Mouse (Mus musculus): ENCODE results near the gene Tbc1d8. TPM values are rescaled to one million over a fixed set of nuclear protein-coding genes. Genes with fewer than 3 reads are reported as not detected.

Tbc1d8 gene
- total RNA-seq, 2 experiments from 2014 or later: 7.6 to 14.6 TPM

DNA sequence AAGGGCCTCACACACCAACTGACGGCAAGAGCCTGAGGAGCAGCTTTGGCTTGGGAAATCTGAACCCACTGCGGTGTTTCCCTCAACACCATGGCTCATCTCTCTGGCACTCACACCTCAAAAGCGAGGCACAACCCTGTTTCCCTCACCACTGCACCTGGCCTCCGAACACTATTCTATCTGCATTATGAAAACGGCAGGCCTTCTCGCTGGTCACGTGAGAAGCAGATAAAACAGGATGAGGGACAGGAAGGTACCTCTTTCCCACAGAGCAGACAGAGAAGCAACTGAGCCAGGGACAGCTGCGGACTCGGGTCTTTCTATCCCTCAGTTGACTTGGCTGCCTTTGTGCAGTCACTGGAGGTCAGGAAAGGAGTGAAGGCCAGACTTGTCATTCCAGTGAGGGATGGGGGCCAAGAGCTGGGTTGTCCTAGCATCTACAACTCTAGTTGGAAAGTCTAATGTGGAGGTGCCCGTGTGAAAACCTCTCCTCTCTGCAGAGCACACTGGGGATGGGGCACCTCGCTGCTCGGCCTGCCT, 29.2 kb downstream of the Tbc1d8 start:
- no peak for DNase-seq (ENCODE audit: low spot score in 2 of 2)

DNA sequence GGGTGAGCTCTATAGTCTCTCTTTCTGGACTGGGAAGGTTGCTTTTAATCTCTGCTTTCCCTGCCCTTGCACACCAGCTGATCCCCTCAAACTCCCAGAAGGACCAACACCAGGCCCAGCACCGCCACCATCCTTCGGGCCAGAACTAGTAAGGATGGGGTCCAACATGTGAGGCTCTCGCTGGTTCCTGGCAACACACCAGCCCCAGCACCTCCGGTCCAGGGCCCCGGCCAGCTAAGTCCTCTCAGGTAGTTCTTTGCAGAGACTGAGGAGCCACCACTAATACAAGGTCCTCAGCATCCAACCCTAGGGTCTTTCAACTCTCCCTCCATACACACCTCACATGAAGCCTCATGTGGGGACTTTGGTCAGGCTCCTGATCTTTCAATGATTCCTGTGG, 29.7 kb downstream of the Tbc1d8 start:
- no peak for DNase-seq (ENCODE audit: low spot score in 2 of 2)

- no peak for DNase-seq (ENCODE audit: low spot score in 2 of 2)
These were observed 30.3 kb downstream of the Tbc1d8 start for GRCm38 (mm10) chr1:39448238-39448637.

GRCm38 (mm10) chr1:39446178-39446577, 32.4 kb downstream of the Tbc1d8 start:
- DNase-seq (ENCODE audit: low spot score in 2 of 2): no peak

DNA sequence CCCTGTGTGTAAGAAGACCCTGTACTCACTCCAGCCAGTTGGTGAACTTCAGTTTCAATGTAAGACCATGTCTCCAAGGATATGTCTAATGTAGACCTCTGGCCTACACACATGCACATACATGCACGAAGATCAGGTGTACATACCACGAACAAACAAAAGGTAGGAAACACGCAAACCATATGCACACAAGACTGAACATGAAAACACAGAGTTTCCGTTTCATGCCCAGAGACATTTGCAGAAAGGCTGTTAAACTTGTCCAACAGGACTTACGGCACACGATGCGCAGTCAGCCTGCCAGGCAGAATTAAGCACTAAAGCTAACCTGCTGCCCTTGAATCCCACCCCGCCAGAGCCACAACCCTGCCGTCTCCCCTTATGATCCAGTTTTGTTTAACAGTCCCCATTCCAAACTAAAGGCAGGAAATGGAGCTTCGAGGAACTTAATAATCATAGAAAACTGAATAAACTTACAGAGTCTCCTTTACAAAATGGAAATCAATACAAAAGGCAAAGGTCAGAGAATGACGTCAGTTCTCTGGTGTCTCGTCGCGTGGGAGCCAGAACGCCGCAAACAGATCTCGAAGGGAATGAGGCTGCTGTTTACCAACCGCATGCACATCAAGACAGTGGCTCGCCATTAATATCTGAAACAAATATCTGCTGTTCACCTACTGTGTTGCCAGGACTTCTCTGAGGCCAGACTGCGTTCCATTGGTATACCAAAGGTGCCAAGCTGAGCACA, 33.1 kb downstream of the Tbc1d8 start:
- DNase-seq (ENCODE audit: low spot score in 2 of 2): no peak

GRCm38 (mm10) chr1:39443764-39444163, 34.8 kb downstream of the Tbc1d8 start:
- DNase-seq (ENCODE audit: low spot score in 2 of 2): no peak

- no peak for DNase-seq (ENCODE audit: low spot score in 2 of 2)
These were observed 36.9 kb downstream of the Tbc1d8 start for GRCm38 (mm10) chr1:39441686-39442085.

DNA sequence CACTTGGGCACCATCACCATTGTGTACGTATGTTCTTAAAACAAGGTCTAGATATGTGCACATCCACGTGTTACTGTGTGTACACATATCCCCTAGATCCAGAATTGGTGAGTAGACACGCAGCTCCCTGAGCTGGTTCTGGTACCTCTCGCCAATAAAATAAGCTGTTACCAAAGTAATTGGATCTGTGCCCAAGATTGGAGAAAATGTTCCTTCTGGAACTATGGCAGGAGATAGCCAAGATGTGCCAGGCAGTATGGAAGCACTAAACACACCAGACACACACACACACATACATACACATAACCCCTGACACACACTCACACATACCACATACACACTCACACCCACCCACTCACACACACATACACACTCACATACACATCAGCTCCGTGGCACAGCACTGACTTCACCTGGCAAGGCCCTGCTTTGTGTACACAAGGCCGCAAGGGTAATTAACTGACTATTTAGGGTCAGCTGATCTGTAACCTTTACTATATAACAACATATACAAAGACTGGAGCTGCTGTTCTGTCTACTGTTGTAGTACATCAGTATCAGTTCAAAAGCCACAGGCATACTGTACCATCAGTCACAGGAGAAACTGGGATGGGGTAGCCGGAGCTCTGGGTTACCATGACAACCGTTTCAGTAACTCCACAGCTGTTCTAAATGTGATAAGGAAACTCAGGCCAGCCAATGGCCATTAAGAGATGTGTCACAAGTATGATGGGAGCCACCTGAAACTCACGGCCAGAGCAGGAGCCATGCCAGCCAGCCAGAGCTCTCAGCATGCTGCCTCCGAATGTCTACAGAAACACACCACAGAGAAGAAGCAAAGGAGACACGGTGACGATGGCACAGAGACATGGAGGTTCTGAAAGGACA, 38.6 kb downstream of the Tbc1d8 start:
- no peak for DNase-seq (ENCODE audit: low spot score in 2 of 2)

DNA sequence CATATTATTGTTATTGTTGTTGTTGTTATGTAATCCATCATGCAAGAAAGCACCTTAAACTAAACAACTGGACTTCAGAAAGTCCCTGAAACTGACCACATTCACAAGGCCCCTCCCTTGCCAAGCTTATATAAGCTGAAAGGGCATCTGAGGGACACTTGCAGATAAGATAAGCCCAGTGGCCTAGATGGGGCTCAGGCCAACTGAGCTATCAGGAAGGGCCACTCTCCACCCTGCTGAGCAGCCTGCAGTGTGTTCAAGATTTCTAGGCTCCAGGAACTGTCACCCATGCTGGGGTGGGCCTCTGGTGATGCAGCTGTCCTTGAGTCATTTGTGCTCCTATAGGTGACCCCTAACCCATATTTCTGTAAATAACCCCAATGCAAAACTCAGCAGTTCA, 39.9 kb downstream of the Tbc1d8 start:
- DNase-seq (ENCODE audit: low spot score in 2 of 2): no peak

- no peak for DNase-seq (ENCODE audit: low spot score in 2 of 2)
These were observed 44.3 kb downstream of the Tbc1d8 start for GRCm38 (mm10) chr1:39434264-39434663.

- no peak for DNase-seq (ENCODE audit: low spot score in 2 of 2)
These were observed 48.5 kb downstream of the Tbc1d8 start for GRCm38 (mm10) chr1:39430020-39430419.

- DNase-seq (ENCODE audit: low spot score in 2 of 2): no peak
These were observed 49.5 kb downstream of the Tbc1d8 start for GRCm38 (mm10) chr1:39429015-39429414.

DNA sequence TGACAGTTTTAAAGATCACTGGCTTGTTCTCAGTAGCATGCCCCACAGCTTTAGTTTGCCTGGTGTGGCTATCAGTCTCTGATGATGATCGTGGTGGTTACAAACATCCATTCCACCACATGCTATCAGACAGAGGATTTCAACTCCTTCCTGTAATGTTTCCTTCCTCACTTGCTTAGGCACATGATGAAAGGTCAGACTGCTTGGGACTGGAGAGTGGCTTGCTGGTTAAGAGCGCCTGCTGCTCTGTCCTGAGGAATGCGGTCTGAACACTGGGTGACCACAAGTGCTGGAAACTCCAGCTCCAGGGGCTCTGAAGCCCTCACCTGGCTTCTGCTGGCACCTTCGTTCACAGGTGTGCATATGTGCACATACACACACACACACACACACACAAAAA, 50.3 kb downstream of the Tbc1d8 start:
- DNase-seq (ENCODE audit: low spot score in 2 of 2): no peak

DNA sequence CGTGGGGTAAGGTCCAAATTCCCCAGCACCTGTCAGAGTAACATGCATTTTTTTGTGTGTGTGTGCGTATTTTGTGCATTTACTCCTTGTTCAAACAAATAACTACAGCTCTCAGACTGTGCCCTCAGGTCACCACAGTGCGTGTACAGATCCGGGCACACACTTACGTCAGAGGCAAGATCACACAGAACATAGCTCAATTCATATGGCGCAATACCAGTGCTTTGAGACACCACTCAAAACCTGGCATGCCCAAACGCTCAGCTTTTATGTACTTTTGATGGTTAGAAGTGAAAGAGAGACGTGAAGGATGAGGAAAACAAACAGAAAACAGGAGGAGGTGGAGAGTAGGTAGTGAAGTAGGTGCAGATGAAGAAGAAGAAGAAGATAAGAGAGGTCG, 53.1 kb downstream of the Tbc1d8 start:
- no peak for DNase-seq (ENCODE audit: low spot score in 2 of 2)

GRCm38 (mm10) chr1:39420987-39421386, 57.6 kb downstream of the Tbc1d8 start:
- DNase-seq (ENCODE audit: low spot score in 2 of 2): no peak

DNA sequence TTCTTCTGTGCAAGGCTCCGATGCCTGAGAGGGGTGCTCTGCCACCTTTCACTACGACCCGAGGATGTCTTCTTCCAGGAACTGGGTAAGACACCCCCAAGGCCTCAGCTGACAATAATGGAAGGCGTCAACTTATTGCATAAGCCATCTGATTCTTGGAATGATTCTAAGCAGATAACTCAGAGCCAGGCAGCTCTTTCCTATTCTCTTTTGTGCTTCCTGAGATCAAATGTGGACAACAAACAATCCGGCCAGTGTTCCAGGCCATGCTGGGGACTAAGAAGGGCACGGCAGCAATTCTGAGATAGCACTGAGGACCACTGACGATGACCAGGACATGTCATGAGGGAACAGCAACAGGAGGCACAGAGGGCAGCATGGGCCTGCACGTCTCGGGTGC, 59.7 kb downstream of the Tbc1d8 start:
- DNase-seq (ENCODE audit: low spot score in 2 of 2): no peak

DNA sequence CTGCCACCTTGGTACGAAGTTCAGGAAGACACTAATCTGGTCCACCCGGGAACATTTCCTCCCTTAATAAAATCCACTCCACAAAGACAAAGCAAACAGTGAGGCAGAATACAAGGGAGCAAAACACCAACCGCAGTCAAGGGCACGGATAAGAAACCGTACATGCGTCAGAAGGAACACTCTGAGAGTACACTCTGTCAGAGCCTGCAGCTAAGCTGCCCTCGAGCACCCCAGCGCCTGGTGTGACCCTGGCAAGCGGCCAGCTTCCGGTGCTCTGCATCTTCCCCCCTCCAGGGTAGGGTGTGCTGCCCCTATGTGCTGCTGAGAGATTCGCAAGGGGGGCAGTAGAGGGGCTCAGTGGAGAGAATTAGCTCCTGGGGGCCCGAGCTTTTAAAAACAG, 60.7 kb downstream of the Tbc1d8 start:
- DNase-seq (ENCODE audit: low spot score in 2 of 2): peak; percentile 32 to 58

DNA sequence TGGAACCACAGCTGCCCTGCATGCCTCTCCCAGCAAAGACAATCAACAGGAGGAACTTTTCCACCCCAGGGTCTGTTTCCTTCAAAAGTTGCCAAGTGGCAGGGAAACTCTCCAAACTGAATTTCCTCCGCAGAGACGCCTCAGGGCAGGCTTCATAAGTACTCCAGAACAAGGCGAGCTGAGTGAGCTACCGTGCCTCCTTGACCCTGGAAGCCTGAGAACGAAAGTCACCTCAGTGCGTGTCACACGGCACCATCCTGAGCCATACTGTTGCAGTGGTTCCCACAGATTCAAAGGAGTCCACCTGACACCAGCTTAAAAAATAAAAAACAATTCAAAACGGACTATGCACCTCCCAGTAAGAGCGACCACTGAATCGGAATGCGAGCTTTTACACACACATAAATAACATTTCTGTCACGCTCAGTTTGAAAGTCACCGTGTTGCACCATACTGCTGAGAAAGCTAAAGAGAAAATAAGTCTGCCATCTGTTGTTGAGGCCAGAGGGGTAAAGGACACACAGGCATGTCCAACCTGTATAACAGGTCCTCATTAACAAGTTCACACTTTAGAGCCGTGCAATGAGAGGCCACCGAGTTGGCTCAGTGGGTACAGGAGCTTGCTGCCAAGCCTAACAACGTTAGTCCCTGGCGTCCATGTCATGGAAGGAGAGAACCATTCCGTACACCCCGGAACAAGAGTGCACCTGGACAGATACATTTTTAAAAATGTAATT, 68.3 kb downstream of the Tbc1d8 start:
- DNase-seq (ENCODE audit: low spot score in 2 of 2): no peak

DNA sequence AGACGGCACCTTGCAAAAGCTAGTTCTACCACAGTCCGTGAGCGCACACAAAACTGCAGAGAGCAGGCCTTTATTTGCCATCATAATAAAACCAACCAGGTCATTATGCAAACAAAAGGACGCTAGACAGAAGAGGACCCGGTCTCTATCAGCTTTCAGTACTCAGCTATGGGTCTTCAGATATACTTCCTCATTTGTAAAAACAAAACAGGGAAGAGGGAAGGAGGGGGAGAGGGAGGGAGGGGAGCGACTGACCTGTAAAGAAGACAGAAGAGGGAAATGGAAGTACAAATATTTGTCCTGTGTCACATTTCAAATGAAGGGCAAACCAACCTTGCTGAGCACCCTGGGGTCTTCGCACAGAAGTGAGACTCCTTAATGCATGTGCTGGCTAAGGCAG, 69.9 kb downstream of the Tbc1d8 start:
- DNase-seq (ENCODE audit: low spot score in 2 of 2): no peak

- no peak for DNase-seq (ENCODE audit: low spot score in 2 of 2)
These were observed 70.4 kb downstream of the Tbc1d8 start for GRCm38 (mm10) chr1:39408123-39408522.

DNA sequence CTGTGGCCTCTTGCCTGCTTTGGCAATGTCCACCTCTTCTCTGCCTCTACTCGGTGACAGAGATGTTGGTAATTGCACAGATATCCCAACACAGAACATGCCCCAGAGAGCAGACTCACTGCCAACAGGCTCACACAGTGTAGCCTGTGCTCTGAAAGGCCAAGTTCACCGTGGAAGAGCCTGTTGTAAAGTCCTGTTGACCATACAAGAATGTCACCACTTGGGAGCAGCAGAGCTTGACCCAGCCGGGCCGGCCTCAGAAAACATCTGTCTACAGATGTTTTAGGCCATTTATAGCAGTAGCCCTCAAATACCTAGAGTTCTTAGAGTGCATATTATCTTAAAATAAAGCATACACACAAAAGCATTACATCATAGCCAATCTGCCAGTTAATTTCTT, 71.4 kb downstream of the Tbc1d8 start:
- DNase-seq (ENCODE audit: low spot score in 2 of 2): no peak
